Mouse (Mus musculus) myocyte (in vitro differentiated cells): Measurements from ENCODE around the gene Arhgap35.

ENCODE experiments used
- MAX ChIP-seq: IDR thresholded peaks from one replicate; pipeline ENCODE4 v1.6.1; 2011; ENCODE audit warnings: low read depth, mild to moderate bottlenecking, control low read depth
- POLR2A ChIP-seq: IDR thresholded peaks from one replicate; pipeline ENCODE4 v1.6.1; 2011; ENCODE audit warnings: low read depth, mild to moderate bottlenecking, control low read depth, moderate library complexity; ENCODE audit not compliant: insufficient read length
- POLR2AphosphoS2 ChIP-seq: IDR thresholded peaks from one replicate; pipeline ENCODE4 v1.6.1; 2011; ENCODE audit warnings: low read depth, control low read depth; ENCODE audit not compliant: insufficient read length
- SRF ChIP-seq: IDR thresholded peaks from one replicate; pipeline ENCODE4 v1.6.1; 2011; ENCODE audit warnings: low read depth; ENCODE audit not compliant: control insufficient read depth, insufficient read length

- TF ChIP-seq POLR2AphosphoS2 (no peak), POLR2A (no peak), MAX (no peak), SRF (no peak)
Measured at GRCm38 (mm10) chr7:16477628-16478027, 137.2 kb downstream of the Arhgap35 start, which contains the start of gene Npas1.
